Mouse (Mus musculus) kidney, embryonic 15.5 days (tissue): ENCODE measurements around the gene Lsr. TPM values are rescaled to one million over a fixed set of nuclear protein-coding genes. Genes with fewer than 3 reads are reported as not detected.
"Not testable (repeated sequence)": the region's sequence is repeated elsewhere in the genome, so short reads cannot be mapped to it uniquely, and the experiment has no call there.

Experiments used
- ATAC-seq: fragments of 200-750 bp; cut with Nextera tagmentation; replicated peaks from 2 replicates; pipeline ENCODE4 v1.8.0; 2017; ENCODE audit warnings: moderate TSS enrichment; ENCODE audit not compliant: low FRiP score
- H3K27ac ChIP-seq: fragments of 300-500 bp; sonication (generic); 2 replicates; pipeline ENCODE4 v1.5.1; 2015; ENCODE audit warnings: mild to moderate bottlenecking, inconsistent platforms
- H3K27me3 ChIP-seq: fragments of 300-500 bp; sonication (generic); 2 replicates; pipeline ENCODE4 v1.6.1; 2015; ENCODE audit warnings: inconsistent platforms
- H3K36me3 ChIP-seq: fragments of 300-500 bp; sonication (generic); 2 replicates; pipeline ENCODE4 v1.6.1; 2015; ENCODE audit warnings: inconsistent platforms
- H3K4me1 ChIP-seq: fragments of 300-500 bp; sonication (generic); 2 replicates; pipeline ENCODE4 v1.6.1; 2015; ENCODE audit warnings: inconsistent platforms
- H3K4me2 ChIP-seq: fragments of 300-500 bp; sonication (generic); 2 replicates; pipeline ENCODE4 v1.6.1; 2015; ENCODE audit warnings: moderate library complexity, mild to moderate bottlenecking, inconsistent platforms
- H3K4me3 ChIP-seq: fragments of 300-500 bp; sonication (generic); replicated peaks from 2 replicates; pipeline ENCODE4 v1.5.1; 2015; ENCODE audit warnings: mild to moderate bottlenecking, inconsistent platforms
- H3K9ac ChIP-seq: fragments of 300-500 bp; sonication (generic); 2 replicates; pipeline ENCODE4 v1.6.1; 2015; ENCODE audit warnings: mild to moderate bottlenecking, inconsistent platforms
- H3K9me3 ChIP-seq: fragments of 300-500 bp; sonication (generic); replicated peaks from 2 replicates; pipeline ENCODE4 v1.6.1; 2016; ENCODE audit warnings: inconsistent platforms
- WGBS: fragments of 180-500 bp; shearing (Covaris S2); methylation state at CpG from one replicate; pipeline ENCODE4 v1.1.7; 2015; ENCODE audit warnings: mixed read lengths; 5-methylcytosine and 5-hydroxymethylcytosine counted together
- polyA plus RNA-seq: library from polyadenylated mRNA; unstranded; fragments of >200 nt; fragmentation: Nextera tagmentation; extraction: Ambion mirVana; gene quantifications from 2 replicates; pipeline ENCODE4 v1.2.1, GENCODE M21; 2015

The Lsr gene
- polyA plus RNA-seq, 1 experiment from 2014 or later: 62.7 TPM

DNA sequence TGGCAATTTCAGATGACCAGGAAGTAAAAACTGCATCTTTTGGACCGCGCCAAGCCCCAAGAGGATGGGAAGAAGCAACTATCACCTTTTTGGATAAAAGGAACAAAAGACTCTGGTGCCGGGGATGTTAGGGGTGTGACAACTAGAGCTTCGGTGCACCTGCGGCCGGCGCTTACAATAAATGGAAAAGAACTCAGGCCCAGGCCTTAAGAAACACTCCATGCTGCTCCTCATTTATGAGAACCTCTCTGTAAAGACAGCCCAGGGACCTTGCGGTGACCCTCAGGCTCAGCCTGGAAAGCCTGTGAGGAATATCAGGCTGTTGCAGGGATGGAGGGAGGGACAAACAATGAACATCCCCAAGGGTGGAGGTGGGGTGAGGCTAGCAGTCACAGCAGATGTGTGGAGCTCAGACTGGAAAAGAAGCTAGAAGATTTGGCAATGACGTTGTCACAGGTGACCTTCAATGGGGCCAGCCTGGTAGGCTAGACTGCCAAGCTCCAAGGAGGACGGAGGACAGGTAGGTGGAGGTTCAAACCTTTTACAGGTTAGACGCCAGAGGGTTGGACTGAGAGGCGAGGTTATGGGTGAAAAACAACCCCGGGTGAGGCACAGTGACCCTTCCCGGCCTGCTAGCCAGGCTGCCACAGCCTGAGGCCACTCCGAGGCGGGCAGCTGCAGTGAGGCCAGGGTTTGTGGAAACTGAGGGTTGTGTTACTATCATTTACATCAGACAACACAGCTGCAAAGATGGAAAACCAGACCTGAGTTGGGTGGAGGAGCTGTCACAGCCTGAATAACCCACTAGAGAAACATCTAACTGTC is 20.6 kb downstream of the Lsr start:
- no peaks in the 10 kb centered on the region for H3K9me3 ChIP-seq
- no peak overlapping the region for H3K27ac ChIP-seq
- WGBS: 90% methylated on average over 16 of the region's 16 CpGs
- H3K4me3 ChIP-seq: no peak overlapping the region
- no peaks in the 10 kb centered on the region for H3K27me3 ChIP-seq
- H3K4me2 ChIP-seq: no peak overlapping the region
- peaks cover 10% of the 10 kb centered on the region for H3K4me1 ChIP-seq
- peaks cover 68% of the 10 kb centered on the region for H3K36me3 ChIP-seq
- no peak for ATAC-seq
- no peak overlapping the region for H3K9ac ChIP-seq

DNA sequence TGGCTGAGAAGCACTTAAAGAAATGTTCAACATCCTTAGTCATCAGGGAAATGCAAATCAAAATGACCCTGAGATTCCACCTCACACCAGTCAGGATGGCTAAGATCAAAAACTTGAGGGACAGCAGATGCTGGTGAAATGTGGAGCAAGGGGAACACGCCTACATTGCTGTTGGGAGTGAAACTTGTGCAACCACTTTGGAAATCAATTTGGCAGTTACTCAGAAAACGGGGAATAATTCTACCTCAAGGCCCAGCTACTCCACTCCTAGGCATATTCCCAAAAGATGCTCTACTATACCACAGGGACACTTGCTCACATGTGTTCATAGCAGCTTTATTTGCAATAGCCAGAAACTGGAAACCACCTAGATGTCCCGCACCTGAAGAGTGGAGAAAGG is 23.4 kb downstream of the Lsr start:
- not testable (repeated sequence) for H3K27me3 ChIP-seq, H3K4me3 ChIP-seq, H3K4me1 ChIP-seq, H3K4me2 ChIP-seq, H3K27ac ChIP-seq, H3K9ac ChIP-seq, H3K9me3 ChIP-seq, ATAC-seq
- peaks cover 83% of the 10 kb centered on the region for H3K36me3 ChIP-seq
- WGBS: 91% methylated on average over 3 of the region's 3 CpGs

DNA sequence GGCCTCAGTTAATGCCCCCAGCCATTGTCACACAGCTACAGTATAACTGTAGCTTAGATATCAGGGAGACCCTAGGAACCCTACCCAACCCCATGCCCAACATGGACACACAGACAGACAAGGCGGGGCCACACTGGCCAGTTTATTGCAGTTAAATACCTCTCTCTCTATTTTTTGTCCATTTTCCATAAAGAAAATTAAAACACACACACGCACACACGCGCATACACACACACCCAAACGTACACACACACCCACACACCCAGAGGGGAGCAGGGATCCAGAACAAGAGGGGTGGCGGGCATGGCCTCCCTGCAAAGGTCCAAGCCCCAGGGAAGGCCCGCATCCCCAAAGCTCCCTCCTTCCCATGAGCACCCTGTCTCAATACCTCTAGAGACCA is 27.4 kb downstream of the Lsr start:
- Histone ChIP-seq H3K4me2 (no peak overlapping the region), H3K36me3 (peaks cover 43% of the 10 kb centered on the region), H3K4me3 (no peak overlapping the region), H3K27ac (no peak overlapping the region), H3K27me3 (no peaks in the 10 kb centered on the region), H3K9ac (no peak overlapping the region), H3K9me3 (no peaks in the 10 kb centered on the region), H3K4me1 (no peaks in the 10 kb centered on the region)
- WGBS: 90% methylated on average over 7 of the region's 7 CpGs
- ATAC-seq: no peak

DNA sequence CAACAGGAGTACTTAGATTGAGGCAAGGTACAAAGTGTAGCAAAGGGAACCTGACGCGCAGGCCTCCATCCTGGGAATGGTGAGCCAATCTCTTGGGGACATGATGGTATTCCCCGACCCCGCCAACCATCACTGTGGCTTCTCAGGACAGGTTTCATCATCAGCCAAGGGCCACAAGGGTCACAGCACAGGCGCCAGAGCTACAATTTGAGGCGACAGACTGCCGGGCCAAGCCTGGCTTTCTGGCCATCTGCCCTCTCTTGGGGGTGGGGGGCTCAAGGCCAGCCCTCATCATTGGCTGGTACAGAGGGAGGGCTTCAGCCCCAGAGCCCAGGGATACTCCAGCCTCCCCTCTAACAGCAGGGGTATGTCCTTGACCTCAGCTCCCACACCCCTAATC is 27.8 kb downstream of the Lsr start:
- H3K4me2 ChIP-seq, H3K9me3 ChIP-seq, H3K9ac ChIP-seq, H3K4me3 ChIP-seq, H3K4me1 ChIP-seq, ATAC-seq, H3K27ac ChIP-seq, H3K27me3 ChIP-seq: not testable (repeated sequence)
- peaks cover 39% of the 10 kb centered on the region for H3K36me3 ChIP-seq
- WGBS: 92% methylated on average over 7 of the region's 7 CpGs

DNA sequence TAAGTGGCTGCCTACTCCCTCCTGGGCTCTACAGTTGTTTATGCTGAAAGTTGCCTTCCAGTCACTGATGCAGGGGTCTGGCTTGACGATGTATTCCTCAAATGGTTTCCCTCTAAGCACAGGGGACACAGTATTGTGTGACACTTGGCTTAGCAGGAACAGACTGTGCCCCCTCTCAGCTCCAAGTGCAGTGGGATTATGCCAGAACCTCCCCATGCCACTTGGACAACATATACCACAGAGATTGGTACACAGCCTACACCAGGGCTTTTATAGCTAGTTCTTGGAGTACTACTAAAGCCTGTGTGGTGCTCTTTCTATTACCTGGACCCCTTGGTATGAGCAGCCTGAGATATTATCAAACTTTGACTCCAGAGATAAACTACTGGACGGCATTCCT is 28.6 kb downstream of the Lsr start:
- not testable (repeated sequence) for ATAC-seq, H3K9me3 ChIP-seq, H3K9ac ChIP-seq, H3K27ac ChIP-seq, H3K4me3 ChIP-seq, H3K27me3 ChIP-seq, H3K4me1 ChIP-seq, H3K4me2 ChIP-seq
- peaks cover 32% of the 10 kb centered on the region for H3K36me3 ChIP-seq
- 61% methylated on average over 2 of the region's 2 CpGs for WGBS

DNA sequence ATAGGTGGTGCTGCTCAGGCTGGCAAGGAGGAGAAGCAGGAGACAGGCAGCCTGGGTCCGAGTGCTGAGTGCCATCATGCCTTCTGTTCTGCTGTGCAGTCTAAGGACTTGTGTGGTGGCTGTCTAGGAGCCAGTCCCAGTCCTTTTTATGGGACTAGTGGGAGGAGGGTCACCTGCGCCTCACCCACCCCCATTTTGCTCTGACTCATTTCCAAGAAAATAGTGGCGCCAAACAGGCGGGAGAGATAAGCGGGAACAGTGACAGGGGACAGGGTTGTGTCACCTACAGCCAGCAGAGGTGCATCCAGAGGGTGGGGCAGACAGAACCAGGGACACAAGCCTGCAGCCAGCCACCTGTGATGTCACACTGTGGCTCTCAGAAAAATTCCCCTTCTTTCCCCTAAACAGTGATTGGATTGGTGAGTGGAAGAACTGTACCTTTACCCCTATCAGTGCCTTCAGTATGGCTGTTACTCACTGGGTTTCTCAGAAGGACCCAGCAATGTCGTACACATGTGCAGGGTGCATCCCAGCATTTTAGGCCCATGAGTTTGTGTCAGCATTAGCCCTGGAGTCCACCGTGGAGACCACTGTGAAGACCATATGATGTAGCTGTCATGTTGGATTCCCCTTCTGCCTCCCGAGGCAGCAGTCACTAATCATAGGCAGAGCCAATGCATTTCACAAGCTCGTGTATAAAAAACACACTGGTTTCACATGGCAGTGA is 29.2 kb downstream of the Lsr start, which contains the start of gene Hamp:
Gene Hamp, minus strand, starts transcription at position 124 of the 727 bp plus-strand sequence.
- Histone ChIP-seq H3K9me3 (no peaks in the 10 kb centered on the region), H3K4me3 (no peak within 1 kb of the TSS), H3K36me3 (peaks cover 25% of the 10 kb centered on the region), H3K27me3 (no peaks in the 10 kb centered on the region), H3K27ac (no peak within 1 kb of the TSS), H3K9ac (no peak within 1 kb of the TSS), H3K4me1 (no peaks in the 10 kb centered on the region), H3K4me2 (no peak within 1 kb of the TSS)
- no peak for ATAC-seq
- WGBS: 70% methylated on average over 9 of the region's 9 CpGs

DNA sequence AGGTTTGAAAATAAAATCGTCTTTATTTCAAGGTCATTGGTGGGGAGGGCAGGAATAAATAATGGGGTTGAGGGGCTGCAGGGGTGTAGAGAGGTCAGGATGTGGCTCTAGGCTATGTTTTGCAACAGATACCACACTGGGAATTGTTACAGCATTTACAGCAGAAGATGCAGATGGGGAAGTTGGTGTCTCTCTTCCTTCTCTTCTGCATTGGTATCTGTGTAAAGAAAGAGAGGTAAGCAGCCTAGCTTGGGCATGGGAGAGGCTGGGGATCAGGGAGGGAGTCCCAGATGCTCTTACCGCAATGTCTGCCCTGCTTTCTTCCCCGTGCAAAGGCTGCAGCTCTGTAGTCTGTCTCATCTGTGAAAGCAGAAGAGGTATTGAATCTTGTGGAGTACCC is 30.9 kb downstream of the Lsr start:
- not testable (repeated sequence) for H3K4me3 ChIP-seq, H3K9ac ChIP-seq, H3K27me3 ChIP-seq, H3K4me2 ChIP-seq, ATAC-seq, H3K4me1 ChIP-seq, H3K9me3 ChIP-seq, H3K27ac ChIP-seq
- 52% methylated on average over 3 of the region's 3 CpGs for WGBS
- H3K36me3 ChIP-seq: peaks cover 19% of the 10 kb centered on the region

DNA sequence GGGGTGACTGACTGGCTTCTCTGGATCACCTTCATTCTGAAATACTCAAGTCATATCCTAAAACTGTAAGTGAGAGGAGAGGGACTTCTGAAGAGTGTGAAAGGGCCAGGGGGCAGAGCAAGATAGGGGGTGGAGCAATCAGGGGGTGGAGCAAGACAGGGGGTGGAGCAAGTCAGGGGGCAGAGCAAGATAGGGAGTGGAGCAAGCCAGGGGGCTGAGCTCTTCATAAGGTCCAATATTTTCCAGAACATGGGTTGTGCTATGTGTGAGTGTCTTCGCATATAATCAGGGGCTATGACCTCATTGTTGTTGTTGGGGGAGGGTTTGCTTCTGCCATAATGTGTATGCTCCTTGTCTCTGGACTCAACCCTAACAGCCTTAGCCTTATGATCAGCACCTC is 33.2 kb downstream of the Lsr start:
- H3K4me1 ChIP-seq, H3K27ac ChIP-seq, H3K9ac ChIP-seq, H3K4me2 ChIP-seq, ATAC-seq, H3K4me3 ChIP-seq, H3K36me3 ChIP-seq, H3K9me3 ChIP-seq, H3K27me3 ChIP-seq: not testable (repeated sequence)
- 76% methylated on average over 1 of the region's 1 CpGs for WGBS

DNA sequence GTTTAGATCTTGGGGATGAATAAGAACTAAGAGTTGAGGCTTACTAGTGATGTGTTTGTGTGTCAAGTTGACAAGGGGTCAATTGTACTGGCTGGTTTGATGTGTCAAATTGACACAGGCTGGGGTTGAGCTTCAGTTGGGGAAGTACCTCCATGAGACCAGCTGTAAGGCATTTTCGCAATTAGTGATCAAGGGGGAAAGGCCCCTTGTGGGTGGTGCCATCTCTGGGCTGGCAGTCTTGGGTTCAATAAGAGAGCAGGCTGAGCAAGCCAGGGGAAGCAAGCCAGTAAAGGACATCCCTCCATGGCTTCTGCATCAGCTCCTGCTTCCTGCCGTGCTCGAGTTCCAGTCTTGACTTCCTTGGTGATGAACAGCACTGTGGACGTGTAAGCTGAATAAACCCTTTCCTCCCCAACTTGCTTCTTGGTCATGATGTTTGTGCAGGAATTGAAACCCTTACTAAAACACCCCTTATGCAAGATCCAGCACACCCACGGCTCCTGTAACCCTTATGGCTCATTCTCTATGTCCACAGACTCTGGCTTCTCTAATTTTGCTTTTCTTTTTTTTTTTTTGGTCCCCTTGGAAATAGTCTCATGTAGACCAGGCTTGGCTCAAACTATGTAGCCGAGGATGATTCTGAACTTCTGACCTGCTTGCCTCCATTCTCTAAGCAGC is 37.7 kb downstream of the Lsr start:
- WGBS: 61% methylated on average over 6 of the region's 6 CpGs
- not testable (repeated sequence) for H3K9ac ChIP-seq, H3K9me3 ChIP-seq, H3K36me3 ChIP-seq, ATAC-seq, H3K4me2 ChIP-seq, H3K27me3 ChIP-seq, H3K27ac ChIP-seq, H3K4me3 ChIP-seq, H3K4me1 ChIP-seq

DNA sequence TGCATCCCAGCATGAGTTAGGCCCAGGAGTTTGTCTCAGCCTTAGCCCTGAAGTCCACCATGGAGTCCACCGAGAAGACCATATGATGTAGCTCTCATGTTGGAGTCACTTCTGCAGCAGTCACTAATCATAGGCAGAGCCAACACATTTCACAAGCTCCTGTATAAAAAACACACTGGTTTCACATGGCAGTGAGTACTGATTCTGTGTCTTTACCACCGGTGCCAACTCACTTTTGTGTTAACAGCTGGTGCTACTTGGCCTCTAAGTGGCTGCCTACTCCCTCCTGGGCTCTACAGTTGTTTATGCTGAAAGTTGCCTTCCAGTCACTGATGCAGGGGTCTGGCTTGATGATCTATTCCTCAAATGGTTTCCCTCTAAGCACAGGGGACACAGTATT is 48.7 kb downstream of the Lsr start, which contains the start of gene Hamp2:
Gene Hamp2, minus strand, starts transcription at position 101 of the 400 bp plus-strand sequence.
- WGBS: 75% methylated on average over 2 of the region's 2 CpGs
- H3K4me1 ChIP-seq: not testable (repeated sequence)

DNA sequence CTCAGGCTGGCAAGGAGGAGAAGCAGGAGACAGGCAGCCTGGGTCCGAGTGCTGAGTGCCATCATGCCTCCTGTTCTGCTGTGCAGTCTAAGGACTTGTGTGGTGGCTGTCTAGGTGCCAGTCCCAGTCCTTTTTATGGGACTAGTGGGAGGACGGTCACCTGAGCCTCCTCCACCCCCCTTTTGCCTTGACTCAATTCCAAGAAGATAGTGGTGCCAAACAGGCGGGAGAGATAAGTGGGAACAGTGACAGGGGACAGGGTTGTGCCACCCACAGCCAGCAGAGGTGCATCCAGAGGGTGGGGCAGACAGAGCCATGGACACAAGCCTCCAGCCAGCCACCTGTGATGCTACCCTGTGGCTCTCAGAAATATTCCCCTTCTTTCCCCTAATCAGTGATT is 49.2 kb downstream of the Lsr start:
- Histone ChIP-seq H3K9ac (no peak overlapping the region), H3K4me3 (no peak overlapping the region), H3K36me3 (no peaks in the 10 kb centered on the region), H3K9me3 (no peaks in the 10 kb centered on the region), H3K4me2 (no peak overlapping the region), H3K27me3 (no peaks in the 10 kb centered on the region), H3K27ac (no peak overlapping the region), H3K4me1 (no peaks in the 10 kb centered on the region)
- WGBS: 53% methylated on average over 3 of the region's 3 CpGs
- ATAC-seq: no peak

More for the DNA sequence above, 48.7 kb downstream of the Lsr start, which contains the start of gene Hamp2:
- H3K4me2 ChIP-seq, H3K27me3 ChIP-seq, ATAC-seq, H3K27ac ChIP-seq, H3K36me3 ChIP-seq, H3K4me3 ChIP-seq, H3K9me3 ChIP-seq, H3K9ac ChIP-seq: not testable (repeated sequence)

DNA sequence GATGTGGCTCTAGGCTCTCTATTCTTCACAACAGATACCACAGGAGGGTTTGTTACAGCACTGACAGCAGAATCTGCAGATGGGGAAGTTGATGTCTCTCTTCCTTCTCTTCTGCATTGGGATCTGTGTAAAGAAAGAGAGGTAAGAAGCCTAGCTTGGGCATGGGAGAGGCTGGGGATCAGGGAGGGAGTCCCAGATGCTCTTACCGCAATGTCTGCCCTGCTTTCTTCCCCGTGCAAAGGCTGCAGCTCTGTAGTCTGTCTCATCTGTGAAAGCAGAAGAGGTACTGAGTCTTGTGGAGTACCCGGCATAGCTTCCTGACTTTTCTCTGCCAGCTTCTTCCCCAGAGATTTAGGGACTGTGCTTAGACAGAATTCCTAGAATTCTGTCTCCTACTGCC is 50.8 kb downstream of the Lsr start:
- not testable (repeated sequence) for ATAC-seq, H3K9me3 ChIP-seq, H3K4me2 ChIP-seq, H3K27me3 ChIP-seq, H3K36me3 ChIP-seq, H3K9ac ChIP-seq, H3K27ac ChIP-seq, H3K4me1 ChIP-seq, H3K4me3 ChIP-seq
- WGBS: 35% methylated on average over 3 of the region's 3 CpGs
